Mouse (Mus musculus) lung, embryonic 14.5 days (tissue): ENCODE measurements around the gene Rpl32. TPM values are rescaled to one million over a fixed set of nuclear protein-coding genes. Genes with fewer than 3 reads are reported as not detected.

Source experiments
- ATAC-seq: fragments of 200-750 bp; cut with Nextera tagmentation; 2 replicates; pipeline ENCODE4 v1.8.0; 2017; ENCODE audit warnings: mild to moderate bottlenecking, moderate TSS enrichment, moderate library complexity; ENCODE audit not compliant: insufficient read depth
- DNase-seq: peaks from one replicate; pipeline ENCODE4 v3.0.0-alpha.2; 2015
- H3K27ac ChIP-seq: fragments of 300-500 bp; sonication (generic); 2 replicates; pipeline ENCODE4 v1.5.1; 2014; ENCODE audit warnings: low read depth, mild to moderate bottlenecking, moderate library complexity
- H3K27me3 ChIP-seq: fragments of 300-500 bp; sonication (generic); 2 replicates; pipeline ENCODE4 v1.6.1; 2014; ENCODE audit warnings: low read length, control low read depth; ENCODE audit not compliant: insufficient read depth
- H3K36me3 ChIP-seq: fragments of 300-500 bp; sonication (generic); 2 replicates; pipeline ENCODE4 v1.6.1; 2014; ENCODE audit warnings: control low read depth; ENCODE audit not compliant: insufficient read depth
- H3K4me1 ChIP-seq: fragments of 300-500 bp; sonication (generic); 2 replicates; pipeline ENCODE4 v1.6.1; 2014; ENCODE audit warnings: antibody characterized with exemption, control low read depth; ENCODE audit not compliant: insufficient read depth
- H3K4me2 ChIP-seq: fragments of 300-500 bp; sonication (generic); 2 replicates; pipeline ENCODE4 v1.6.1; 2014; ENCODE audit warnings: mild to moderate bottlenecking
- H3K4me3 ChIP-seq: fragments of 300-500 bp; sonication (generic); 2 replicates; pipeline ENCODE4 v1.5.1; 2014; ENCODE audit warnings: low read depth, low read length
- H3K9ac ChIP-seq: fragments of 300-500 bp; sonication (generic); 2 replicates; pipeline ENCODE4 v1.6.1; 2014
- H3K9me3 ChIP-seq: fragments of 300-500 bp; sonication (generic); 2 replicates; pipeline ENCODE4 v1.6.1; 2016; ENCODE audit warnings: low read depth, low read length, control low read depth
- CTCF ChIP-seq: IDR thresholded peaks from 2 replicates; pipeline ENCODE4 v1.5.1; 2016; ENCODE audit warnings: antibody characterized with exemption, low read depth
- WGBS: fragments of 180-500 bp; shearing (Covaris S2); extraction: QIAGEN DNeasy Blood & Tissue Kit; methylation state at CpG from one replicate; pipeline ENCODE4 v1.1.7; 2014; 5-methylcytosine and 5-hydroxymethylcytosine counted together
- polyA plus RNA-seq: library from polyadenylated mRNA; unstranded; fragments of >200 nt; fragmentation: Nextera tagmentation; extraction: Ambion mirVana; gene quantifications from 2 replicates; pipeline ENCODE4 v1.2.1, GENCODE M21; 2014

Rpl32 gene
- polyA plus RNA-seq, 1 experiment from 2014 or later = 2,372 TPM

GRCm38 (mm10) chr6:115792691-115793215 is 15.8 kb downstream of the Rpl32 start:
- peaks cover 97% of the 10 kb centered on the region for H3K36me3 ChIP-seq
- H3K27ac ChIP-seq = no peak overlapping the region
- 85% methylated on average over 21 of the region's 21 CpGs for WGBS
- DNase-seq = no peak
- no peaks in the 10 kb centered on the region for H3K4me1 ChIP-seq
- no peak overlapping the region for H3K9ac ChIP-seq
- TF ChIP-seq CTCF = no peak
- no peaks in the 10 kb centered on the region for H3K9me3 ChIP-seq
- no peaks in the 10 kb centered on the region for H3K27me3 ChIP-seq
- H3K4me3 ChIP-seq = no peak overlapping the region
- H3K4me2 ChIP-seq = no peak overlapping the region
- ATAC-seq = peak; percentile 38

GRCm38 (mm10) chr6:115791842-115792686 is 16.5 kb downstream of the Rpl32 start:
- Histone ChIP-seq H3K4me3 (no peak overlapping the region), H3K27me3 (no peaks in the 10 kb centered on the region), H3K36me3 (peaks cover 97% of the 10 kb centered on the region), H3K9ac (no peak overlapping the region), H3K27ac (no peak overlapping the region), H3K4me1 (no peaks in the 10 kb centered on the region), H3K9me3 (no peaks in the 10 kb centered on the region), H3K4me2 (no peak overlapping the region)
- peak; percentile 59 for DNase-seq
- ATAC-seq = peak; percentile 39; the same call in 1 of the 2 replicates
- WGBS = 68% methylated on average over 34 of the region's 34 CpGs
- TF ChIP-seq CTCF = no peak

- Histone ChIP-seq H3K4me1 (no peaks in the 10 kb centered on the region), H3K9ac (no peak overlapping the region), H3K4me2 (no peak overlapping the region), H3K36me3 (peaks cover 97% of the 10 kb centered on the region), H3K27me3 (no peaks in the 10 kb centered on the region), H3K9me3 (no peaks in the 10 kb centered on the region), H3K4me3 (no peak overlapping the region), H3K27ac (no peak overlapping the region)
- no peak for TF ChIP-seq CTCF
- DNase-seq (no peak), ATAC-seq (no peak)
- 77% methylated on average over 10 of the region's 10 CpGs for WGBS
Measured at GRCm38 (mm10) chr6:115791016-115791415, 17.5 kb downstream of the Rpl32 start.

GRCm38 (mm10) chr6:115782781-115783180 is 25.8 kb downstream of the Rpl32 start:
- DNase-seq = no peak
- Histone ChIP-seq H3K9me3 (no peaks in the 10 kb centered on the region), H3K27me3 (no peaks in the 10 kb centered on the region), H3K4me3 (no peak overlapping the region), H3K4me2 (no peak overlapping the region), H3K27ac (no peak overlapping the region), H3K9ac (no peak overlapping the region; the same call in 1 of the 2 replicates), H3K4me1 (no peaks in the 10 kb centered on the region), H3K36me3 (peaks cover 95% of the 10 kb centered on the region)
- 93% methylated on average over 3 of the region's 3 CpGs for WGBS
- TF ChIP-seq CTCF = no peak
- no peak for ATAC-seq

- peak overlapping the region; percentile 79 for H3K4me3 ChIP-seq
- H3K4me2 ChIP-seq = peak overlapping the region; percentile 96
- peaks cover 16% of the 10 kb centered on the region for H3K4me1 ChIP-seq
- H3K36me3 ChIP-seq = peaks cover 31% of the 10 kb centered on the region
- no peaks in the 10 kb centered on the region for H3K9me3 ChIP-seq
- H3K9ac ChIP-seq = peak overlapping the region; percentile 25
- DNase-seq (peak; percentile 61), ATAC-seq (no peak)
- H3K27ac ChIP-seq = peak overlapping the region; percentile 54; the same call in 1 of the 2 replicates
- WGBS = 8% methylated on average over 9 of the region's 9 CpGs
- TF ChIP-seq CTCF = no peak
- H3K27me3 ChIP-seq = no peaks in the 10 kb centered on the region
Measured at GRCm38 (mm10) chr6:115776363-115776762, 32.2 kb downstream of the Rpl32 start.

- H3K4me2 ChIP-seq = peak overlapping the region; percentile 96
- H3K9ac ChIP-seq = peak overlapping the region; percentile 76
- H3K4me1 ChIP-seq = peaks cover 16% of the 10 kb centered on the region
- TF ChIP-seq CTCF = no peak
- no peaks in the 10 kb centered on the region for H3K9me3 ChIP-seq
- no peak for ATAC-seq
- 20% methylated on average over 3 of the region's 3 CpGs for WGBS
- no peak for DNase-seq
- peak overlapping the region; percentile 88; the same call in 1 of the 2 replicates for H3K27ac ChIP-seq
- no peaks in the 10 kb centered on the region for H3K27me3 ChIP-seq
- H3K36me3 ChIP-seq = peaks cover 26% of the 10 kb centered on the region
- peak overlapping the region; percentile 79 for H3K4me3 ChIP-seq
Measured at GRCm38 (mm10) chr6:115775838-115776237, 32.7 kb downstream of the Rpl32 start.

- peak within 1 kb of the TSS; percentile 88 for H3K27ac ChIP-seq
- WGBS = 1% methylated on average over 21 of the region's 28 CpGs
- DNase-seq = peak; percentile 83
Measured at GRCm38 (mm10) chr6:115774501-115774921, 34.0 kb downstream of the Rpl32 start, which contains the start of gene Cand2. Gene Cand2, plus strand, starts transcription at chr6:115774538.

More at GRCm38 (mm10) chr6:115774501-115774921, 34.0 kb downstream of the Rpl32 start, which contains the start of gene Cand2:
- TF ChIP-seq CTCF = no peak
- H3K27me3 ChIP-seq = no peaks in the 10 kb centered on the region
- ATAC-seq = peak; percentile 89
- H3K36me3 ChIP-seq = peaks cover 13% of the 10 kb centered on the region
- peaks cover 16% of the 10 kb centered on the region for H3K4me1 ChIP-seq
- H3K9ac ChIP-seq = peak within 1 kb of the TSS; percentile 76
- peak within 1 kb of the TSS; percentile 79 for H3K4me3 ChIP-seq
- H3K9me3 ChIP-seq = no peaks in the 10 kb centered on the region
- peak within 1 kb of the TSS; percentile 96 for H3K4me2 ChIP-seq
